Mouse (Mus musculus): ENCODE results near the gene Ppme1. TPM values are rescaled to one million over a fixed set of nuclear protein-coding genes. Genes with fewer than 3 reads are reported as not detected.

The Ppme1 gene
- total and polyA plus RNA-seq, 3 experiments = 29.5 to 74.0 TPM; not detected in 1

GRCm38 (mm10) chr7:100288622-100289021, 83.5 kb downstream of the Ppme1 start:
- H3K9ac ChIP-seq (ENCODE audit: control insufficient read depth, low read depth, low read length, poor library complexity, severe bottlenecking) = no peak overlapping the region
- peaks cover 0 to 2% of the 10 kb centered on the region in 2 experiments; a peak in 2 of 4 replicates for H3K27me3 ChIP-seq (ENCODE audit: control insufficient read depth in 1 of 2, insufficient read depth in 2 of 2, low read length in 2 of 2)
- DNase-seq (ENCODE audit: low read depth, low spot score) = peak; percentile 37
- H3K4me3 ChIP-seq (ENCODE audit: control insufficient read depth in 1 of 2, insufficient read depth in 1 of 2, low read depth in 2 of 2, low read length in 2 of 2) = peak overlapping the region; percentile 16 to 22; a peak in 3 of 4 replicates
- no peaks in the 10 kb centered on the region for H3K9me3 ChIP-seq (replicated peaks; ENCODE audit: insufficient read depth, low read length)
- H3K79me2 ChIP-seq (ENCODE audit: control insufficient read depth, insufficient read depth, low read length, poor library complexity) = no peaks in the 10 kb centered on the region
- TF ChIP-seq MEF2A (IDR thresholded peaks at IDR 0.05; ENCODE audit: extremely low read depth, insufficient replicate concordance, low read depth, low read length, poor library complexity, severe bottlenecking) = no peak
- no peak for TF ChIP-seq TCF12 (IDR thresholded peaks at IDR 0.05; ENCODE audit: low read depth, low read length)
- TF ChIP-seq E2F4 (IDR thresholded peaks at IDR 0.05; ENCODE audit: borderline replicate concordance, low read depth, low read length) = no peak
- TF ChIP-seq EP300 (IDR thresholded peaks at IDR 0.05; ENCODE audit: low read depth in 1 of 2, low read length in 2 of 2) = no peak
- TF ChIP-seq NRF1 (IDR thresholded peaks at IDR 0.05; ENCODE audit: insufficient read depth, low read depth, low read length, poor library complexity, severe bottlenecking) = no peak
- TF ChIP-seq SMC3 (IDR thresholded peaks at IDR 0.05; ENCODE audit: low read depth, low read length) = no peak
- no peak for TF ChIP-seq RAD21 (IDR thresholded peaks at IDR 0.05; ENCODE audit: low read depth, low read length)
- no peak for TF ChIP-seq KAT2A (conservative IDR thresholded peaks at IDR 0.05; ENCODE audit: low read depth, low read length)
- no peak for TF ChIP-seq TBP (IDR thresholded peaks at IDR 0.05; ENCODE audit: low read depth, low read length)
- no peak for TF ChIP-seq TAL1 (IDR thresholded peaks at IDR 0.05; ENCODE audit: low read length)
- TF ChIP-seq MYB (IDR thresholded peaks at IDR 0.05; ENCODE audit: low read depth, low read length) = no peak
- TF ChIP-seq CHD2 (IDR thresholded peaks at IDR 0.05; ENCODE audit: low read length) = no peak
- no peak for TF ChIP-seq CHD1 (IDR thresholded peaks at IDR 0.05; ENCODE audit: low read depth, low read length)
- TF ChIP-seq SIN3A (IDR thresholded peaks at IDR 0.05; ENCODE audit: low read length) = no peak
- H3K4me1 ChIP-seq (ENCODE audit: control insufficient read depth in 1 of 2, insufficient read depth in 2 of 2, low read length in 2 of 2) = 0 out of 4 replicates have a peak, but pooled peaks cover 0 to 5% of the 10 kb centered on the region in 2 experiments
- no peak overlapping the region for H3K27ac ChIP-seq (ENCODE audit: control insufficient read depth, low read depth, low read length)
- H3K36me3 ChIP-seq (ENCODE audit: control insufficient read depth in 1 of 2, insufficient read depth in 2 of 2, low read length in 2 of 2) = no peaks in the 10 kb centered on the region; a peak in 1 of 4 replicates

GRCm38 (mm10) chr7:100287748-100288578, 84.1 kb downstream of the Ppme1 start:
- Histone ChIP-seq H3K36me3 (ENCODE audit: control insufficient read depth in 1 of 2, insufficient read depth in 2 of 2, low read length in 2 of 2) (no peaks in the 10 kb centered on the region; a peak in 1 of 4 replicates), H3K79me2 (ENCODE audit: control insufficient read depth, insufficient read depth, low read length, poor library complexity) (no peaks in the 10 kb centered on the region), H3K4me1 (ENCODE audit: control insufficient read depth in 1 of 2, insufficient read depth in 2 of 2, low read length in 2 of 2) (0 out of 4 replicates have a peak, but pooled peaks cover 0 to 5% of the 10 kb centered on the region in 2 experiments), H3K4me3 (ENCODE audit: control insufficient read depth in 1 of 2, insufficient read depth in 1 of 2, low read depth in 2 of 2, low read length in 2 of 2) (peak overlapping the region; percentile 16 to 22; a peak in 3 of 4 replicates), H3K9me3 (replicated peaks; ENCODE audit: insufficient read depth, low read length) (no peaks in the 10 kb centered on the region), H3K27ac (ENCODE audit: control insufficient read depth, low read depth, low read length) (no peak overlapping the region), H3K27me3 (ENCODE audit: control insufficient read depth in 1 of 2, insufficient read depth in 2 of 2, low read length in 2 of 2) (peaks cover 0 to 2% of the 10 kb centered on the region in 2 experiments; a peak in 2 of 4 replicates), H3K9ac (ENCODE audit: control insufficient read depth, low read depth, low read length, poor library complexity, severe bottlenecking) (no peak overlapping the region)
- TF ChIP-seq GATA1 (IDR thresholded peaks at IDR 0.05; ENCODE audit: low read depth, low read length) = no peak
- no peak for TF ChIP-seq TAL1 (IDR thresholded peaks at IDR 0.05; ENCODE audit: low read length)
- peak; percentile 16; the same call in 1 of the 2 replicates for TF ChIP-seq RCOR1 (IDR thresholded peaks at IDR 0.05; ENCODE audit: low read depth, low read length)
- no peak for TF ChIP-seq NELFE (IDR thresholded peaks at IDR 0.05; ENCODE audit: low read depth, low read length)
- TF ChIP-seq ETS1 (IDR thresholded peaks at IDR 0.05; ENCODE audit: low read depth, low read length) = no peak
- no peak for TF ChIP-seq NRF1 (IDR thresholded peaks at IDR 0.05; ENCODE audit: insufficient read depth, low read depth, low read length, poor library complexity, severe bottlenecking)
- TF ChIP-seq ZNF384 (IDR thresholded peaks at IDR 0.05; ENCODE audit: low read depth, low read length) = peak; percentile 70; the same call in 1 of the 2 replicates
- DNase-seq (ENCODE audit: low read depth, low spot score) = peak; percentile 76

Measured in MEL (cell line).